Mouse (Mus musculus): Measurements from ENCODE around the gene Taf10. TPM values are rescaled to one million over a fixed set of nuclear protein-coding genes. Genes with fewer than 3 reads are reported as not detected.
A peak's percentile ranks its signal among the peaks of the same experiment; 100 is the strongest.

The Taf10 gene
- polyA plus RNA-seq (2012; rRNA removed) = 276 and 345 TPM in 2 replicates

DNA sequence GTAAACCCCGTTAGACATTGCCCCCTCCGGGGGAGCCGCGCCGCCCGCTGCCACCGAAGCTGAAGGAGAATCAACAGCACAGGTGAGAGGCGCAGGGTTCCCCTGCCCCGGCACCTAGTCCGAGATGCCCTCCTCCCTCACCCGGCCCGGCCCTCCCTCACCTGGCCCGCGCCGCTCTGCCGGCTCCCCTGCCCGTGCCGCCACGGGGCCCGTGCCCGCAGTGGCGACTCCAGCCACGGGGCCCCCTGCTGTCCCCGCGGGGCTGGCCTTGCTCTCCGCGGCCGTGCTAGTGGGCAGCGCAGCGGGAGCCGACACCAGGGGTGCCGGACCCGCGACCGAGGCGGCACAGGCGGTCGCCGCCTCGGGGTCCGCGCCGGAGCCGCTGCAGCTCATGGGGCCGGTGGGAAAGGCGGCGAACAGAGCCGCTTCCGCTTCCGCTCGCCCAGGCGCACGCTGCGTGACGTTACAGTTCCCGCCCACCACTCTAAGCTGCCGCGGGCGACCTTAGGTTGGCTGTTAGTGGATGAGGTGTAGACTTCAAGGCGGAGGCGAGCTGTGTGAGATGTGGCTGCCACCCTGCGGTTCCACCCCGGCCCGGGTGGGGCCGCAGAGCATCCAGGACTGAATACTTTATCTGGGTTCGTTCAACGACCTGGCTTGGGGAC, at the start of gene Taf10:
TSS of gene Taf10 (minus strand) at position 436 of the 665 bp plus-strand sequence.
- WGBS = under 1% methylated on average over 67 of the region's 67 CpGs
- peak; percentile 11; the same call in 1 of the 2 replicates for TF ChIP-seq CTCF (IDR thresholded peaks at IDR 0.05; ENCODE audit: insufficient read depth, low read length)
- TF ChIP-seq POLR2A (IDR thresholded peaks at IDR 0.05; ENCODE audit: borderline replicate concordance, extremely low read depth, low read depth, low read length) = peak; percentile 45; the same call in 1 of the 2 replicates
- H3K4me3 ChIP-seq (replicated peaks; ENCODE audit: extremely low read depth, low read depth, low read length) = peak within 1 kb of the TSS; percentile 66
- H3K4me1 ChIP-seq (ENCODE audit: control insufficient read depth, insufficient read depth, low read length) = peaks cover 10% of the 10 kb centered on the region
- peak; percentile 85 for DNase-seq

DNA sequence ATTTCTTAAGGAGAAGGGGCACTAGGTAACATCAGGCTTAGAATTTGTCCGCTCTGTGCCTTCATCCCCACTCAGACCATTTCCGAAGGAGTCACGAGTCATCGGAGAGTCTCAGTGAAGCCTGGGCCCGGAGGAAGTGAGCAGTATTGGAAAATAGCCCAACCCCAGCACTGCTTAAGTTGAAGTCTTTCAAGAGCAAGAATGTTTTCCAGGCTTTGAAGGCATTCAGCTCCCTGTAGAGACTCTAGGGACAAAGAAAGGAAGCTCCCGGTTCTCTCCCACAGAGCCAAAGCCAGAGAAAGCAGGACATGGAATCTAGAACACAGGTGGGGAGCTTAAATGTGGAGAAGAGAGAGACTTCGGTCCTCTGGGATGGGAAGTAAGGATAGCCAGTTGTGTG, 49.5 kb upstream of the Taf10 start:
- no peaks in the 10 kb centered on the region for H3K4me1 ChIP-seq (ENCODE audit: control insufficient read depth, insufficient read depth, low read length)
- 64% methylated on average over 7 of the region's 7 CpGs for WGBS
- no peak overlapping the region for H3K4me3 ChIP-seq (replicated peaks; ENCODE audit: extremely low read depth, low read depth, low read length)
- TF ChIP-seq POLR2A (IDR thresholded peaks at IDR 0.05; ENCODE audit: borderline replicate concordance, extremely low read depth, low read depth, low read length) (no peak), CTCF (IDR thresholded peaks at IDR 0.05; ENCODE audit: insufficient read depth, low read length) (no peak)
- DNase-seq = no peak

DNA sequence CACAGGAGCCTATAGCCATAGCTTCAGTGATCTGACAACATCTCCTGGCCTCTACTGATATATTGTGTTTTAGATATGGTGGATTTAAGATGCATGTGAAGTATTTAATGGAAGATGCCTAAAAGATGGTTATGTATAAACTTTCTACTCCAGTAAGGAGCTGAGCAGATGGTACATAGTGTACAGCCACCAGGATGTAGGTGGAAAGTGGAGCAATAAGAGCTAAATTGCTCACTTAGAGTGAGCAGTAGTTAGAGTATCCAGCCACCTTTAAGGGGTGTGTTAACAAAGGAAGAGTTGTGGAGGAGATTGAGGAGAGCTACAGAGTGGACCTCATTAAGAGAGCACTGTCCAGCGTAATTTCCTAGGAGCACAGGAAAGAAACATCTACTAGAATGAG, 47.0 kb upstream of the Taf10 start:
- H3K4me3 ChIP-seq (replicated peaks; ENCODE audit: extremely low read depth, low read depth, low read length) = no peak overlapping the region
- TF ChIP-seq POLR2A (IDR thresholded peaks at IDR 0.05; ENCODE audit: borderline replicate concordance, extremely low read depth, low read depth, low read length) (no peak), CTCF (IDR thresholded peaks at IDR 0.05; ENCODE audit: insufficient read depth, low read length) (no peak)
- peaks cover 9% of the 10 kb centered on the region for H3K4me1 ChIP-seq (ENCODE audit: control insufficient read depth, insufficient read depth, low read length)
- DNase-seq = no peak
- 79% methylated on average over 1 of the region's 1 CpGs for WGBS

DNA sequence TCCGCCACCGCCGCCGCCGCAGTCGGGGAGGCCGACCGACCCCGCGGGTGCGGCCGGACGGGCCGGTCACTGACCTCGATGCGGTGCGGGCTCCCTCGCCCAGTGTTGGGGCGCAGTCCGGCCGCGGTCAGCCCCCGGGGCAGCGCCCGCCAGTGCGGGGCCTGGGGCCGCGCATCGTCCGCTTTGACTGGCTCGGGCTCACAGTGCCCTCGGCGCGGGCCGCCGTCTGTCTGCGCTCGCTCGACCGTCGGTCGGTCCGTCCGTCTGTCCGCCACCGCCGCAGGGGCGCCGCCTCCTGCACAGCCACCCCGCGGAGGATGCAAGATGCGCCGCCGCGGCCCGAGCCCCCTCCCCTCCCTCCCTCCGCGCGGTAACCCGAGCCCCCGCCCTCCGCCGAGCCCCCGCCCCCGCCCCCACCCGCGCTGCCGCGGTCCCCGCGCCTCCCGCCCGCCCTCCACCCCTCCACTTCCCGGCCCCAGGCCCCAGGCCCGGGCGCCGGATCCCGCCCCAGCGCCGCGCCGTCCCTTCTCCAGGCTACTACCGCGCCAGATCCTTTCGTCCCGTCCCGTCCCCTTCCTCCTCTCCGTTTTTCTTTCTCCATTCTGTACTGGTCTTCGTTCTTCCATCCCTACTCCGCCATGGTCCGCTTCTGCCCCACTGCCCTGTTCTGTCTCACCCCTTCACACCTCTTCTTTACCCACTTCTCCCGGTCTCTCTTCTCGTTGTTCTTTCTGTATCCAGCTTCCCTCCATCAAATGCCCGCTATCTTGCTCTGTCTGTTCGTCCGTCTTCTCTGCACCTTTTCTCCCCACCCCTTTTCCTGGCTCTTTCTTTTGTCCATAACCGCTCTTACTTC, 43.4 kb upstream of the Taf10 start, which contains the start of gene Dchs1:
TSS of gene Dchs1 (minus strand) at position 370 of the 856 bp plus-strand sequence.
- peaks cover 11% of the 10 kb centered on the region for H3K4me1 ChIP-seq (ENCODE audit: control insufficient read depth, insufficient read depth, low read length)
- DNase-seq = peak; percentile 23
- TF ChIP-seq CTCF (IDR thresholded peaks at IDR 0.05; ENCODE audit: insufficient read depth, low read length) = no peak
- TF ChIP-seq POLR2A (IDR thresholded peaks at IDR 0.05; ENCODE audit: borderline replicate concordance, extremely low read depth, low read depth, low read length) = 0 out of 2 replicates have a peak, but pooled peaks have one; percentile 10
- under 1% methylated on average over 76 of the region's 97 CpGs for WGBS
- peak within 1 kb of the TSS; percentile 78 for H3K4me3 ChIP-seq (replicated peaks; ENCODE audit: extremely low read depth, low read depth, low read length)

DNA sequence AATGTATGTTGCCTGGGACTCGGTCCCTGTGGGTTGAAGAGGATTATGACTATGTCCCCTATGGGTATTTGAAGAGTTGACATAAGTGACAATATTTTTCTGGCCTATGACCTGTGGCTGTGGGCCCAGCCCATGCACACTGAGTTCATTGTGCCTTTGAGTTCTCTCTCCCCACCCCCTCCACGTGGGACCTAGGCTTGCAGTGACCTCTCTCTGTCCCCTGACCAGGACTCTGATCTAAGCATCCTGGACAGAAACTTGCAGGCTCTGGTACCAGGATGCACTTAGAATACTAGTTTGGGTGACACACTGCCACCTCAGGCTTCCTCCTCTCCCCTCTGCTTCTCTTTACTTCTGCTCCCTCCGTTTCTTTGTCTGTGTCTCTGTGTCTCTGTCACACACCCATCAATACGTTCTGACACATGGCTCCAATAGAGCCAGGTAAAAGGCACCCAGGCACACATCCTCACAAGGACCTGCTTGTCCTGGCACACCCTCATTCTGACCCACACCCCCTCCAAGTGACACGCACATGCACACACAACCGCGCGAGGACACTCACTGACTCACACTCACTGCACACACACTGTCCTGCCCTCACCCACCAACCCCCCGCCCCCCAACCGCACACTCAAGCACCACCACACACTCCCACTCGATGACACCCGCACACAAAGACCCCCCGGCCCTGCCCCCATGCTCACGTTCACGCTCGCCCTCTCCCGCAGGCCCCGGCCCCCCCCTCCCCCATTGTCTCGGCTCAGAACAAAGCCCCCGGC, 42.5 kb upstream of the Taf10 start:
- no peak for DNase-seq
- TF ChIP-seq CTCF (IDR thresholded peaks at IDR 0.05; ENCODE audit: insufficient read depth, low read length) = no peak
- TF ChIP-seq POLR2A (IDR thresholded peaks at IDR 0.05; ENCODE audit: borderline replicate concordance, extremely low read depth, low read depth, low read length) = no peak
- WGBS = 12% methylated on average over 15 of the region's 20 CpGs
- H3K4me1 ChIP-seq (ENCODE audit: control insufficient read depth, insufficient read depth, low read length) = peaks cover 11% of the 10 kb centered on the region
- H3K4me3 ChIP-seq (replicated peaks; ENCODE audit: extremely low read depth, low read depth, low read length) = peak overlapping the region; percentile 69

DNA sequence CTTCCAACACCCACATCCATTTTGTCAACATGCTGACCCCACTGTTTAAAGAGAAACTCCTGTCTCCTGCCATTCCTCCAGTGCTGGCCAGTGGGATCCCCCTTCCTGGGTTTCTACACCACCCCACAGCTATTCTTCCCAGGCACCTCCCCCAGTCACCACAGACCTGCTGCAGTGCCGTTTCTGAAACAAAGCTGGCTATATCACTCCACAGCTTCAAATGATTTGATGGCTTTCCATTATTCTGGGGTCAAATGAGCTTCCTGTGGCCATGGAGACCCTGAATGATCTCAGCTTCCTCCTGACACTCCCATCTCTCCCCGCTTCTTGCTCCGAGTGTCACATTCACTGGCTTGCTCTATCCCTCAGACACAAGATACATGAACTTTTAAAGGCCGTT, 40.4 kb upstream of the Taf10 start:
- DNase-seq = no peak
- Histone ChIP-seq H3K4me3 (replicated peaks; ENCODE audit: extremely low read depth, low read depth, low read length) (no peak overlapping the region), H3K4me1 (ENCODE audit: control insufficient read depth, insufficient read depth, low read length) (peaks cover 11% of the 10 kb centered on the region)
- 37% methylated on average over 4 of the region's 4 CpGs for WGBS
- no peak for TF ChIP-seq CTCF (IDR thresholded peaks at IDR 0.05; ENCODE audit: insufficient read depth, low read length)
- TF ChIP-seq POLR2A (IDR thresholded peaks at IDR 0.05; ENCODE audit: borderline replicate concordance, extremely low read depth, low read depth, low read length) = no peak

DNA sequence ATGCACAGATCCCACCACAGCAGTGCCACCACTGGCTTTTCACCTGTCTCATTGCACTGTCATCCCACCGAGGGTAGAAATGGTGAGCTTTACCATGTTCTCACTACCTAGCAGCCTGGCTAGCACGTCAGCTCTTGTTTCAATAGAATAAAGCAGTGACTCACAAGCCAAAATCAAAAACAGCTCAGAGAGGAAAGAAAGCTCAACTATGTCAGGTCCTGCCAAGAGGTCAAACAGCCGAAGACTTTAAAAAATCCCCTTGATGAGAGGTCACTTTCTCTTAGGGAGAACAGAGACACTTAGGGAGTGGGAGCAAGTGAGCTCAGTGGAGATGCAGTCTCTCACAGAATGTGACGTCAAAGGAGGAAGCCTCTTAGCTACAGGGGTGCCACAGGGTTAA, 39.7 kb upstream of the Taf10 start:
- 59% methylated on average over 4 of the region's 4 CpGs for WGBS
- H3K4me1 ChIP-seq (ENCODE audit: control insufficient read depth, insufficient read depth, low read length) = peaks cover 16% of the 10 kb centered on the region
- no peak for DNase-seq

DNA sequence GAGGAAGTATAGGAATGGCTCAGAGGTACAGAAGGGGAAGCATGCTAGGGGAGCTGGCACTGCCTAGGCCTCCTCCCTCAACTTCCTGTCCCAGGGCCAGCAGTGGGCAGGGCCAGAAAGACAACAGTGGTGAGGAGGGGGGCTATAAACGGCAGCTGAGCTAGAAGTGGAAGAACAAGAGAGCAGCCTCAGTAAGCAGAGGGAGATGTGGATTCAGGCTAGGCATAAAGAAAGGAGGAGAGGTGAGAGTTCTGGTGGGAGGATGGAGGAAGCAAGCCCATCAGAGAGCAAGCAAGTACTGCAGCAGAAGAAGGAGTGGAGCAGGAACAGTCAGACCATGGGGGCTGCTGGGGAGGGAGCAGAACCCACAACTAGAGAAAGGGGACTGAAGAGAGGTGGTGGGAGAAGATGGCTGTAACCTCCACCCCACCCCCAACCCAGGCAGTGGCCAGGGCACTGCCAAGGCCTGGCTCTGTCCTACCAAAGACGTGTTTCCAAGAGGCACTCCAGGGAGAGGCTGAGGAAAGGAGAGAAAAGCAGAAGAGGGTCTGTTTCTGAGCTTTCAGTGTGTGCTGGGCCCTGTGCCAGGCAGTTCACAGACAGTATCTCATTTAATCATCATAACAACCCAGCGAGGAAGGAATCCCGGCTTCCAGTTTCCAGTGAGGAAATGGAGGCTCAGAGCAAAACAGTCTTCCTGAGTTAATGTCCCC, 34.5 kb upstream of the Taf10 start:
- DNase-seq = peak; percentile 27
- no peak for TF ChIP-seq CTCF (IDR thresholded peaks at IDR 0.05; ENCODE audit: insufficient read depth, low read length)
- TF ChIP-seq POLR2A (IDR thresholded peaks at IDR 0.05; ENCODE audit: borderline replicate concordance, extremely low read depth, low read depth, low read length) = no peak
- Histone ChIP-seq H3K4me3 (replicated peaks; ENCODE audit: extremely low read depth, low read depth, low read length) (no peak overlapping the region), H3K4me1 (ENCODE audit: control insufficient read depth, insufficient read depth, low read length) (peaks cover 18% of the 10 kb centered on the region)
- WGBS = 18% methylated on average over 4 of the region's 4 CpGs

More for the DNA sequence above, 39.7 kb upstream of the Taf10 start:
- no peak for TF ChIP-seq POLR2A (IDR thresholded peaks at IDR 0.05; ENCODE audit: borderline replicate concordance, extremely low read depth, low read depth, low read length)
- no peak for TF ChIP-seq CTCF (IDR thresholded peaks at IDR 0.05; ENCODE audit: insufficient read depth, low read length)
- H3K4me3 ChIP-seq (replicated peaks; ENCODE audit: extremely low read depth, low read depth, low read length) = no peak overlapping the region

Data from lung, adult 2 months (tissue).